Mouse (Mus musculus): ENCODE data around the gene Aox1.

DNA sequence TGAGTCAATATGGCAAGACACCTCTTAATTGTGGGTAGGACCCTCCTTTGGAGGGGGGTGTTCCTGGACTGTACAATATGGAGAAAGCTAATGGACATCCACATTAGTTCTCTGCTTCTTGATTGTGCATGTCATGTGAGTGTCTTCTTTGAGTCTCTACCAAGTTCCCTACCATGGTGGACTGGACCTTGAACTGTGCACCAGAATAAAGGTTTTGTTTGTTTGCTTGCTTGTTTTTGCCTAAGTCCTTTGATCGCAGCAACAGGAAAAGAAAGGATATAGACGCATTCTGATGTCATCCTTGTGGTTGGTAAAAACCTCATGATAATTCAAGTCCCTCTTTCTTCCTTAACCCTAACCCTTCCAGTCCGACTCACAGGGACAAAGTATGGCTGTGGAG lies 88.5 kb downstream of the Aox1 start:
- no peak for TF ChIP-seq EP300 (IDR thresholded peaks at IDR 0.05; ENCODE audit: low read depth)
- no peak for TF ChIP-seq CTCF (IDR thresholded peaks at IDR 0.05; ENCODE audit: low read depth)

All from liver, embryonic 14.5 days (tissue).